In the genomic region with DNA sequence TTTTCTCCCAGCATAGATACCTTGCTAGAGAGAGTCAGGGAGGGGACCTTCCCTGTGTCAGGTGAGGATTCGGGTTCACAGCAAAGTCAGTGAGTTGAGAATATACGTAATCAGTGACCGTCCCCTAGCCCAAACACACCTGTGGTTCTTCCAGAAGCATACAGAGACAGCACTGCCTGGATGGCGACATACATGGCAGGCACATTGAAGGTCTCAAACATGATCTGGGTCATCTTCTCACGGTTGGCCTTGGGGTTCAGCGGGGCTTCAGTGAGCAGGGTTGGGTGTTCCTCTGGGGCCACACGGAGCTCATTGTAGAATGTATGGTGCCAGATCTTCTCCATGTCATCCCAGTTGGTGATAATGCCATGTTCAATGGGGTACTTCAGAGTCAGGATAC, we compare ENCODE assay signal across 17 mouse cellular contexts. TPM values are rescaled to one million over a fixed set of nuclear protein-coding genes. Genes with fewer than 3 reads are reported as not detected.
"Had no signal": no experiment of that assay in that cellular context is flagged by ENCODE, and none has a peak within 500 bp of the region (broad histone marks: within the 10 kb centered on the region; RNA-seq: fewer than 3 reads in every experiment).

No protein-coding gene starts in this region.

- H3K9ac ChIP-seq: liver, embryonic 12.5 days; lung, embryonic 15.5 days; midbrain, embryonic 12.5 days; stomach, embryonic 15.5 days had no signal

- H3K4me2 ChIP-seq: liver, embryonic 12.5 days; lung, embryonic 15.5 days; midbrain, embryonic 12.5 days; stomach, embryonic 15.5 days had no signal

- H3K4me1 ChIP-seq: liver, embryonic 12.5 days; midbrain, embryonic 12.5 days; stomach, embryonic 15.5 days had no signal

- H3K9me3 ChIP-seq: liver, embryonic 12.5 days; lung, embryonic 15.5 days; midbrain, embryonic 12.5 days; stomach, embryonic 15.5 days had no signal

- H3K4me3 ChIP-seq: layer of hippocampus, adult 2 months; liver, embryonic 12.5 days; lung, embryonic 15.5 days; midbrain, embryonic 12.5 days; stomach, embryonic 15.5 days had no signal

- H3K27me3 ChIP-seq: liver, embryonic 12.5 days; lung, embryonic 15.5 days; midbrain, embryonic 12.5 days; stomach, embryonic 15.5 days had no signal

- H3K27ac ChIP-seq: layer of hippocampus, adult 2 months; liver, embryonic 12.5 days; lung, embryonic 15.5 days; midbrain, embryonic 12.5 days; stomach, embryonic 15.5 days had no signal

- H3K36me3 ChIP-seq: liver, embryonic 12.5 days; lung, embryonic 15.5 days; midbrain, embryonic 12.5 days; stomach, embryonic 15.5 days had no signal

- DNase-seq: kidney, postnatal 10 days; kidney, postnatal 4 days; right cerebral cortex, postnatal 4 days; spleen, adult 18-20 months; thymus, adult 2 months; thymus, postnatal 25 days had no signal

- ATAC-seq: liver, embryonic 12.5 days; midbrain, embryonic 16.5 days had no signal

RNA-seq across cellular contexts. Expression of a gene that starts 3.2 kb away (rescaled TPM):
- total RNA-seq: layer of hippocampus, adult 2 months; layer of hippocampus, postnatal 10 days; left cerebral cortex, postnatal 36 days; megakaryocyte-erythroid progenitor cell, adult 5-6 weeks had no signal

RNA-seq across cellular contexts. Expression of a gene that starts 36.7 kb away (rescaled TPM):
- total RNA-seq: megakaryocyte-erythroid progenitor cell, adult 5-6 weeks had no signal
- polyA plus RNA-seq: kidney, embryonic 14.5 days; liver, embryonic 16.5 days had no signal
